Mouse (Mus musculus): ENCODE data around the gene 4930512M02Rik.
"Not testable (repeated sequence)": the region's sequence is repeated elsewhere in the genome, so short reads cannot be mapped to it uniquely, and the experiment has no call there.

Gene 4930512M02Rik

GRCm38 (mm10) chr11:11627735-11628134, at the start of gene 4930512M02Rik:
TSS of gene 4930512M02Rik (minus strand) at chr11:11627835.
- DNase-seq (ENCODE audit: inconsistent age in 2 of 2, low spot score in 1 of 2): not testable (repeated sequence)

DNA sequence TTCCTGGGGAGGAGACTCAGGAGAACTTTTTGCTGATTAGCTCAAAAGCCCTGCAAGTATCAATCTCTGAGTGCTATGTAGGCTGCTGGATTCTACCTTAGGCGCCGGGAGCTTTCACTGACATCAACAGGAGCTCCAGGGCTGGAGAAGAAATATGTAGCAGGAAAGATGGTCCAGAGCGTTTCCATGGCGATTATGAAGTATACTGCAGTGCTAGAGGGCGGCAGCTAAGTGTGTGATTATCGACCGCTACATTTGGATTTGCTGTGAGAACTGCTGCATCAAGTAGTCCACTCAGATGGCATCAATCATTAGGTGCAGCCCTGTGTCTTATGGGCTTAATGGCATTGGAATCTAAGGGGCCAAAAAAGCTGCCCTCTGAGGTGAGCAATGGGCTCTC, 49.5 kb upstream of the 4930512M02Rik start:
- DNase-seq (ENCODE audit: inconsistent age in 2 of 2, low spot score in 1 of 2): no peak

GRCm38 (mm10) chr11:11676068-11676741, 48.6 kb upstream of the 4930512M02Rik start:
- DNase-seq (ENCODE audit: inconsistent age in 2 of 2, low spot score in 1 of 2): no peak

GRCm38 (mm10) chr11:11675063-11675462, 47.4 kb upstream of the 4930512M02Rik start:
- DNase-seq (ENCODE audit: inconsistent age in 2 of 2, low spot score in 1 of 2): no peak

DNA sequence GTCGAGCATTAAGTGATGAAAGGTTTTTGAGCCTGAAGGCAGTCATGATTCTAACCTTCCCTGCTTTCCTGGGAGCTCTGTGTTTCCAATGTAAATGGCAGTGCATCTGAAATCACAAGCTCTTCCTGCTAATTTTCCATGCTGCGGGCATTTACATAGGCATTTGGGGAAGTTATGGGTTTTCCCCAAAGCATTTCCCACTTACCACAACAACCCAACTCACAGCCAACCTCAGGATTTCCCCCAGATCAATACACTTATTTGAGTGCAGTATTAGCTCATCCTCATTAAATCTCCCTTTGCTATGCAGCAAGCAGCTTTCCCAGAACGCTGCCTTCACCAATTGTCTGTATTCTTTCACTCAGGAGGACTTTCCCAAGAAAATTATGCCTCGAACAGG, 45.3 kb upstream of the 4930512M02Rik start:
- DNase-seq (ENCODE audit: inconsistent age in 2 of 2, low spot score in 1 of 2): no peak

DNA sequence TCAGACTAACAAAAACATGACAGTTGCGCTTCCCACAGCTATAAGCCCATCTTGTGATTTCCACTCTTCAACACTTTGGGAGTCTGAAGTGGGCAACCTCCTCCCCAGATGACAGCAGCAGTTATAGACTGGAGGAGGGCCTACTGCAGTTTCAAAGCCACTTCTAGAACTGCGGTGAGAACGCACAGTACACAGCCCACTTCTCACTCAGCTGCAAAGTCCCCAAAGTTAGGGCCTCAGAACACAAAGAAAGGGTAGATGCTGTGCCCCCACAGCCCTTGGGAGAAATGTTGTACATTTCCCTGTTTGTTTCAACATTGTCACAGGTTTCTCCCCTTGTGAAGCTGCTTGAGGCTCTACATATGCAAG, 40.3 kb upstream of the 4930512M02Rik start:
- no peak for DNase-seq (ENCODE audit: inconsistent age in 2 of 2, low spot score in 1 of 2)

- DNase-seq (ENCODE audit: inconsistent age in 2 of 2, low spot score in 1 of 2): no peak
Measured at GRCm38 (mm10) chr11:11667254-11667921, 39.8 kb upstream of the 4930512M02Rik start.

DNA sequence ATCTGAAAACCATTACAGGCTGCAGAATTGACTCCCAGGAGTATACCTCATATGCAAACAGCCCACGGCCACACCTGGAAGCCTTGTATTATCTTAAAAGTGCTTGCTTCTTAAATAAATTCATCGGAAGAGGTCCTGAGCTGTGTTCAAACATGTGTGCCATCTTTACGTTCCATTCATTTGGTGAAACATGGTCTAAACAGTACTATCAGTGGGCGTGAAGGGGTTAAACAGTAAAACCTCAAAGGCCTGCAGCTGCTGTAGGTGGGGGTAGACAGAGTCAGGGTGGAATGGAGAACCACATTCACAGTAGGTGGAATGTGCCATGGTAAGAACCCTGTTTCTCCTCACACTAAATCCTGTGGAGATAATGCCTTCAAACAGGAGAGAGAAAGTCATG, 33.0 kb upstream of the 4930512M02Rik start:
- DNase-seq (ENCODE audit: inconsistent age in 2 of 2, low spot score in 1 of 2): no peak

DNA sequence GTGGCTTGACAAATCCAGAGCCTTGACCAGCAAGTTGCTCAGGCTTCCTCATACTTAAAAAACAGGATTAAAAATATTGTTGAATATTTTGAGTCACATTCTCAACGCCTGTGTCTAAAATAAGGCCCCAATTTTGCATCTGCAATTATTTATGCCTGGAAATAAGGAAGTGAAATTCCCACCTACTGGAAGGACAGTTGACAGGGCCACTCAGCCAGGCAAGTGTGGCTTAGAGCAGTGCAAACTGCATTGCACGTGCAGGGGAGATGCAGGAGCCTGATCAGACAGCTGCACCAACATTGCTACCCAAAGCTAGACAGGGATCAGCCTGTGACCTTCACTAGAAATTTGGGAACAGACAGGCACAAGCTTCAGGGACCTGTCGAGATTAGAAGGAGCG, 31.2 kb upstream of the 4930512M02Rik start:
- DNase-seq (ENCODE audit: inconsistent age in 2 of 2, low spot score in 1 of 2): no peak

DNA sequence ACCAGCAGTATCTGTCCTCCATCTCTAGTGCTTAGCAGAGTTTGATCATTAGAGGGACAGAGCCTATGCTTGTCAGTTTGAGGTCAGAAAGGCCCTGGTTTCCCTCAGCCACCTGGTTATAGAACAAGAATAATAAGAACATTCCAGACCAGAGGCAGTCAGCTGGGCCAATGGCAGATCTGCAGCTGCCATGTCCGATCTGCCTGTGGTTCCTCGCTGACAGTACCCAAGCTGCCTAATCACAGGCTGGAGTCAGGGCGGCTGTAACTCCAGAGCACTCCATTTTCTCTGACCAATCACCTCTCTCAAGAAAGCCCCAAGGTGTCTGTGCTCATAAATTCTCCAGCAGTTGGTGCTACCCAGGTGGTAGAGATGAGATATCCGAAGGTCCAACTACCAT, 30.0 kb upstream of the 4930512M02Rik start:
- DNase-seq (ENCODE audit: inconsistent age in 2 of 2, low spot score in 1 of 2): no peak

DNA sequence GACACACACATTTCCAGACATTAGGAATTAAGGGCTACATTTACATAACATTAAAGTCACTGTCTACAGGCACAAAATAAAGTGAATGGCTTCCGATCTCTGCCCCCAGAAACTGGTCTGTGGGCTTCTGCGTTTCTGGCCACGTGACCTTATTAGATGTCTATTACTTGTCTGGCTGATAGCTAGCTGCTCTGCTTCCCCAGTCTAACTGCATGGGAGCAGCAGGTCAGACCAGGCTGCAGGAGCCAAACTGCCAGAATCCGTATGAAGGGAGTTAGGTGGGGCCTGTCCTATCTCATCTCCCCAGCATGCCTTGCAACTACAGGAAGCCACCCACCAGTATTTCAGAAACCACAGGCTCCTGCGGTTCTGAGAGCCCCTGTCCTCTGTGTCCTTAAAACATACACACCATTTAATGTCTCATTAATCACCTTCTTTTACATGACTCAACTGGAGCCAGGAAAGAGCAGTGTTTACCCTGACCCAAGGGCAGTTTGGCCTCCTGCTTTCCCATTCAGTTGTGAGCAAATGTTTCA, 29.4 kb upstream of the 4930512M02Rik start:
- DNase-seq (ENCODE audit: inconsistent age in 2 of 2, low spot score in 1 of 2): peak in 1 of 2 experiments; percentile 45

- DNase-seq (ENCODE audit: inconsistent age in 2 of 2, low spot score in 1 of 2): no peak
Measured at GRCm38 (mm10) chr11:11656388-11656787, 28.8 kb upstream of the 4930512M02Rik start.

GRCm38 (mm10) chr11:11644303-11644702, 16.7 kb upstream of the 4930512M02Rik start:
- DNase-seq (ENCODE audit: inconsistent age in 2 of 2, low spot score in 1 of 2): no peak

GRCm38 (mm10) chr11:11624073-11624705, 3.4 kb downstream of the 4930512M02Rik start:
- DNase-seq (ENCODE audit: inconsistent age in 2 of 2, low spot score in 1 of 2): no peak

- no peak for DNase-seq (ENCODE audit: inconsistent age in 2 of 2, low spot score in 1 of 2)
Measured at GRCm38 (mm10) chr11:11609243-11609642, 18.4 kb downstream of the 4930512M02Rik start.

- DNase-seq (ENCODE audit: inconsistent age in 2 of 2, low spot score in 1 of 2): no peak
Measured at GRCm38 (mm10) chr11:11587327-11587726, 40.3 kb downstream of the 4930512M02Rik start.

DNA sequence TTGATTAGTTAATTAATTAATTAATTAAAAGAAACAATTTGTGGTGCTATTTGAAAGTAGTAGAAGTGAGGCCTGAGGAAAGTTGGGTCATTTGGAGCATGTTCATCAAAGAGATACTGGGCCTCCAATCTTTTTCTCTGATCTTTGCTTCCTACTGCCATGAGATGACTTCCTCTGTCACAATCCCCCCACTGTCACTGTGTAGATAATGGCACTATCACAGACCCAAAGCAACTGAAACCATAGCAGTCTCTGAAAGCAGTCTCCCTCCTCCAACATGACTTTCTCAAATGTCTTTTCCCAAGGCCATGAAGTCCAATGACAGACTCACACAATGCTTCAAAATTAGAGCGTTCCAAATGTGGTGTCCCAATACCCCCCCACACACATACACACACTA, 41.2 kb downstream of the 4930512M02Rik start:
- DNase-seq (ENCODE audit: inconsistent age in 2 of 2, low spot score in 1 of 2): no peak

DNA sequence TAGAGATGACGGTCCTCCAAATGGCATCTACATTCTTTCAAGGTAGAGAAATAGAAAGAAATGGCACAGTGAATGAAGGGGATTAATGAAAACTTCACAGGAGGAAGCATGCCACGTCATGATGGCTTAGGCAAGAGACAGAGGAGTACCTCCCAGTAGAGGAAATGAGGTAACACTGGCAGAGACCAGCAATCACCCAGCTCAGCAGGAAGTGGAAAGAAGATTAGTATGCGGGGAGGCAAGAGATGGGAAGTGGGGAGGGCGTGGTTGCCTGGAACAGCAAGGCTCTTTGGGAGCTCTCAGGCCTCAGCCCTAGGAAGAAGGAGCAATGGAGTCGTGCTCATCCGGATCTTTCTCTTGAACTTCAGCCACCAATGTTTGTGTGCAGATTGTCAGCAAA, 53.9 kb downstream of the 4930512M02Rik start:
- no peak for DNase-seq (ENCODE audit: inconsistent age in 2 of 2, low spot score in 1 of 2)

GRCm38 (mm10) chr11:11570747-11571146, 56.9 kb downstream of the 4930512M02Rik start:
- no peak for DNase-seq (ENCODE audit: inconsistent age in 2 of 2, low spot score in 1 of 2)

DNA sequence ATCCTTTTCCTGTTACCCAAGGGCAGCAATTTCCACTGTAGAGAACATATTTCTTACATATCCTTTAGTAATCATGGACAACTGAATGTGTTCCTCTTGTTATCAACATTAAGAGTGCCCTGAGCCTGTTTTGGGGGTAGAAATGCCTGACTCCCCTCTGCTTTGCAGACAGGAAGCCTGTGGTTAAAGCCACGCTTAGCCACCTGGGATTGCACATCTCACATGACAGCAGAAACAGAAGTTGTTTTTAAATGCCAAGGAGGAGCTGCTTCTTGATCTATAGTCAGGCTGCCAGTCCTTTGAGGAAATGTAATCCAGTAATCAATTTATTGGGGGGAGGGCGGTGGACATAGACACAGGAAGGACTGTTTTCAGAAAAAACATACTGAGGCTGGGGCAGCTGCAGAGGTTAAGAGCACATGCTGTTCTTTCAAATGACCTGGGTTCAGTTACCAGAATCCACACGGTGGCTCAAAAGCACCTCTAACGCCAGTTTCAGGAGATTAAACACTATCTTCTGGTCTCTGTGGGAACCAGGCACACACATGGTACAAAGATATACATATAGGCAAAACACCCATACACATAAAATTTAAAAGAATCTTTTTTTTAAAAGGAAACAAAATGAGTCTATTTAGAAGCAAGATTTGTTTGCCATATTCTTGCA, 58.0 kb downstream of the 4930512M02Rik start:
- no peak for DNase-seq (ENCODE audit: inconsistent age in 2 of 2, low spot score in 1 of 2)

DNA sequence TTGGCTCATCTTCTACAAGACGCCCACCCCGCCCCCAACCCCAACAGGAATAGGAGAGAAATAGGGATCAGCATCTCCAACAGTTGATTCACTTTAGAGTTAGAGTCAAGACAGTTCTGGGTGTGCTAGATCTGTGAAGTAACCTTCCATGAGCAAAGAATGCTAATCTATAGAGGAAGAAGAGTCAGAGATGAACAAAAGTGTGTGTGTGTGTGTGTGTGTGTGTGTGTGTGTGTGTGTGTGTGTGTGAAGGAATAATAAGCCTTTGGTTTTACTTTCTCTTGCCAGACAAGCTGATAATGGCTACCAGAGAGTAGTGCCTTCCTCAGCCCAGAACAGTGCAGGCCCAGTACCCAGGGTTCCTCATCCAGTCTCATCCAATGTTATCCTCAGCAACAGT, 59.6 kb downstream of the 4930512M02Rik start:
- DNase-seq (ENCODE audit: inconsistent age in 2 of 2, low spot score in 1 of 2): no peak
